Mouse (Mus musculus) right cerebral cortex, postnatal 10 days (tissue): ENCODE data around the gene Lrp6.
A peak's percentile ranks its signal among the peaks of the same experiment; 100 is the strongest.

Source experiments
- DNase-seq, 2 experiments: peaks; one replicate each; pipeline ENCODE4 v3.0.0; 2021; ENCODE audit warnings: low spot score in 2 of 2

Gene Lrp6

GRCm38 (mm10) chr6:134533021-134533420 lies 33.7 kb downstream of the Lrp6 start:
- no peak for DNase-seq

GRCm38 (mm10) chr6:134531950-134532349 lies 34.8 kb downstream of the Lrp6 start:
- no peak for DNase-seq

GRCm38 (mm10) chr6:134529340-134529739 lies 37.4 kb downstream of the Lrp6 start:
- no peak for DNase-seq

GRCm38 (mm10) chr6:134528396-134528795 lies 38.4 kb downstream of the Lrp6 start:
- no peak for DNase-seq

GRCm38 (mm10) chr6:134527596-134528128 lies 39.1 kb downstream of the Lrp6 start:
- DNase-seq: no peak

- DNase-seq: no peak
Observed at GRCm38 (mm10) chr6:134526821-134527595, 39.8 kb downstream of the Lrp6 start.

GRCm38 (mm10) chr6:134526275-134526674 lies 40.5 kb downstream of the Lrp6 start:
- no peak for DNase-seq

- no peak for DNase-seq
Observed at GRCm38 (mm10) chr6:134521411-134521810, 45.4 kb downstream of the Lrp6 start.

GRCm38 (mm10) chr6:134520821-134521220 lies 45.9 kb downstream of the Lrp6 start:
- no peak for DNase-seq

- no peak for DNase-seq
Observed at GRCm38 (mm10) chr6:134518450-134518849, 48.3 kb downstream of the Lrp6 start.

GRCm38 (mm10) chr6:134517141-134517540 lies 49.6 kb downstream of the Lrp6 start:
- DNase-seq: no peak

- DNase-seq: no peak
Observed at GRCm38 (mm10) chr6:134515416-134515815, 51.3 kb downstream of the Lrp6 start.

GRCm38 (mm10) chr6:134513896-134514510 lies 52.8 kb downstream of the Lrp6 start:
- DNase-seq: no peak

- DNase-seq: peak; percentile 45 to 51
Observed at GRCm38 (mm10) chr6:134513011-134513410, 53.8 kb downstream of the Lrp6 start.

GRCm38 (mm10) chr6:134512478-134512877 lies 54.3 kb downstream of the Lrp6 start:
- no peak for DNase-seq

- DNase-seq: no peak
Observed at GRCm38 (mm10) chr6:134511118-134511517, 55.6 kb downstream of the Lrp6 start.

GRCm38 (mm10) chr6:134510280-134510679 lies 56.5 kb downstream of the Lrp6 start:
- DNase-seq: no peak

GRCm38 (mm10) chr6:134509731-134510226 lies 57.0 kb downstream of the Lrp6 start:
- DNase-seq: no peak

GRCm38 (mm10) chr6:134504866-134505265 lies 61.9 kb downstream of the Lrp6 start:
- no peak for DNase-seq

GRCm38 (mm10) chr6:134502335-134502734 lies 64.4 kb downstream of the Lrp6 start:
- no peak for DNase-seq

- no peak for DNase-seq
Observed at GRCm38 (mm10) chr6:134500381-134501162, 66.2 kb downstream of the Lrp6 start.

GRCm38 (mm10) chr6:134499089-134499488 lies 67.7 kb downstream of the Lrp6 start:
- no peak for DNase-seq
